Mouse (Mus musculus): ENCODE measurements at regions not wholly inside any gene's neighbourhood (a gene's known extent, or its start where the extent isn't known, plus 50 kb on each side); places are given as distances from the start of the nearest gene placed in this dataset.
A peak's percentile ranks its signal among the peaks of the same experiment; 100 is the strongest.

DNA sequence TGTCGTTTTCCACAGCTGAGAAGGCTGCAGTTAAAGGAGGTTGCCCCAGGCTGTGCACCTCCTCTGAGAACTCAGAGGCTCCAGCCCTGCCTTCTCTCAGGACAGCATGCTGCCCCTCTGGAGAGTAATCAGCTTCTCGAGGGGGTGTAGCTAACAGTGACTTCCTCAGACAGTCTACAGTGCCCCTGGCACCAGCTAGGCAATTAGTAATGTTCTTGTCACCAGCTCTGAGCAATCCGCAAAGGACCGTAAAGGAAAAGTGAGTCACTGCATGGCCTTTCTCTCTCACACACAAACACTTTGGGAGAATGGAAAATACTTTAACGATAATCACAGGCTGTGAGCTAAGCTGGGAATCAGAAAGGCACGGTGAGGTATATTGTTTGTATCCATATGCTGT is 288.8 kb downstream of the Mtx2 start:
- no peaks in the 10 kb centered on the region for H3K9me3 ChIP-seq
- no peak overlapping the region for H3K4me2 ChIP-seq
- ATAC-seq (ENCODE audit: extremely low read depth, insufficient number of reproducible peaks, low FRiP score, low TSS enrichment): no peak

GRCm38 (mm10) chr2:75118348-75118926 is 292.8 kb downstream of the Mtx2 start:
- H3K27ac ChIP-seq (replicated peaks): no peak overlapping the region
- no peaks in the 10 kb centered on the region for H3K9me3 ChIP-seq
- 78% methylated on average over 8 of the region's 8 CpGs for WGBS
- H3K4me3 ChIP-seq: no peak overlapping the region
- no peak for ATAC-seq (ENCODE audit: extremely low read depth, insufficient number of reproducible peaks, low FRiP score, low TSS enrichment)
- no peak overlapping the region for H3K4me2 ChIP-seq
- H3K4me1 ChIP-seq: peaks cover 10% of the 10 kb centered on the region
- H3K36me3 ChIP-seq: no peaks in the 10 kb centered on the region
- no peaks in the 10 kb centered on the region; the same call in 1 of the 2 replicates for H3K27me3 ChIP-seq (replicated peaks)
- H3K9ac ChIP-seq: no peak overlapping the region

More for the DNA sequence above, 288.8 kb downstream of the Mtx2 start:
- H3K4me3 ChIP-seq: no peak overlapping the region
- peaks cover 13% of the 10 kb centered on the region for H3K4me1 ChIP-seq
- H3K36me3 ChIP-seq: no peaks in the 10 kb centered on the region
- WGBS: 38% methylated on average over 6 of the region's 6 CpGs
- no peak overlapping the region for H3K27ac ChIP-seq (replicated peaks)
- no peak overlapping the region for H3K9ac ChIP-seq
- H3K27me3 ChIP-seq (replicated peaks): no peaks in the 10 kb centered on the region

DNA sequence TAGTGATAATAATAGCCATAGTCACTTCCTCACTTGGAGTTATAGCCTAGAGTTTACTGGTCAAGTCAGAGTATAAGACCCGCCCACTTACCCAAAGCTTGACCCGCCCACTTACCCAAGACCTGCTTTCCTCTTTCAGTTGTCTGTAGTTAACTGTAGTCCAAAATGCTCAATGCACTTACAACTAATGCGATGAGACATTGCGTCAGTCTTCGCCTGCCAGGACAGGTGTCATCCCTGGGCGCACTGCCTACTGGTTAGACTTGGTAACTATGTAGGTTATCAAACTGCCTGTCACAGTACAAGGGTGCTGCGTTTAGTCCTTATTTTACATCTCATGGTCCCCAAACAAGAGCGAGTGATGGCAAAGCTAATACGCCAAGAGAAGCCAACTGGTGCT is 294.0 kb downstream of the Mtx2 start:
- ATAC-seq (ENCODE audit: extremely low read depth, insufficient number of reproducible peaks, low FRiP score, low TSS enrichment): no peak
- Histone ChIP-seq H3K4me1 (0 out of 2 replicates have a peak, but pooled peaks cover under 1% of the 10 kb centered on the region), H3K4me3 (no peak overlapping the region), H3K36me3 (no peaks in the 10 kb centered on the region), H3K9ac (no peak overlapping the region), H3K4me2 (no peak overlapping the region), H3K9me3 (no peaks in the 10 kb centered on the region), H3K27me3 (replicated peaks) (no peaks in the 10 kb centered on the region; the same call in 1 of the 2 replicates), H3K27ac (replicated peaks) (no peak overlapping the region)
- 87% methylated on average over 9 of the region's 9 CpGs for WGBS

GRCm38 (mm10) chr2:75133298-75134080 is 307.9 kb downstream of the Mtx2 start:
- H3K4me2 ChIP-seq: no peak overlapping the region
- H3K27ac ChIP-seq (replicated peaks): no peak overlapping the region
- no peak overlapping the region for H3K9ac ChIP-seq
- ATAC-seq (ENCODE audit: extremely low read depth, insufficient number of reproducible peaks, low FRiP score, low TSS enrichment): no peak
- no peak overlapping the region for H3K4me3 ChIP-seq
- peaks cover 8% of the 10 kb centered on the region for H3K4me1 ChIP-seq
- no peaks in the 10 kb centered on the region for H3K36me3 ChIP-seq
- H3K9me3 ChIP-seq: no peaks in the 10 kb centered on the region
- WGBS: 80% methylated on average over 10 of the region's 10 CpGs
- H3K27me3 ChIP-seq (replicated peaks): peaks cover 50% of the 10 kb centered on the region

DNA sequence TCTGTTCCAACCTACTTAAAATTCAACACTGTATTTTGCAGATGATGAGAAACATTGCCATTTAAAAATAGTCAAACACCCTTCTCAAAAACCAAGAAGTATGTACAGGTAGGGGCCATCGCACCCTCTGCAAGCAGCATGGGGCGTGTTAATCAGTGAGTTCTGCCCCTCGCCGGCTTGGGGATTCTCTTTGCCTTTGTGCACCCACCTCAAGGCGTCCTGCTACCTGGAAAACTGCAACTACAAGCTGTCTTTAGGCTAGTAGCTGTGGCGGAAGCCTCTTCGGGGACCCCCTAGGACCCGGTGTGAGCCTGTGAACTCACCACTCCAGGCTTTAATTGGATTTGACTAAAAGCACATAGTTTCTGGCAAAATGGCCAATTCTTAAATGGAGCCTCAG is 311.0 kb downstream of the Mtx2 start:
- Histone ChIP-seq H3K9me3 (no peaks in the 10 kb centered on the region), H3K36me3 (no peaks in the 10 kb centered on the region), H3K4me3 (no peak overlapping the region), H3K9ac (no peak overlapping the region), H3K27me3 (replicated peaks) (peaks cover 78% of the 10 kb centered on the region), H3K27ac (replicated peaks) (no peak overlapping the region), H3K4me1 (peaks cover 10% of the 10 kb centered on the region), H3K4me2 (no peak overlapping the region)
- ATAC-seq (ENCODE audit: extremely low read depth, insufficient number of reproducible peaks, low FRiP score, low TSS enrichment): no peak
- WGBS: 25% methylated on average over 8 of the region's 8 CpGs

DNA sequence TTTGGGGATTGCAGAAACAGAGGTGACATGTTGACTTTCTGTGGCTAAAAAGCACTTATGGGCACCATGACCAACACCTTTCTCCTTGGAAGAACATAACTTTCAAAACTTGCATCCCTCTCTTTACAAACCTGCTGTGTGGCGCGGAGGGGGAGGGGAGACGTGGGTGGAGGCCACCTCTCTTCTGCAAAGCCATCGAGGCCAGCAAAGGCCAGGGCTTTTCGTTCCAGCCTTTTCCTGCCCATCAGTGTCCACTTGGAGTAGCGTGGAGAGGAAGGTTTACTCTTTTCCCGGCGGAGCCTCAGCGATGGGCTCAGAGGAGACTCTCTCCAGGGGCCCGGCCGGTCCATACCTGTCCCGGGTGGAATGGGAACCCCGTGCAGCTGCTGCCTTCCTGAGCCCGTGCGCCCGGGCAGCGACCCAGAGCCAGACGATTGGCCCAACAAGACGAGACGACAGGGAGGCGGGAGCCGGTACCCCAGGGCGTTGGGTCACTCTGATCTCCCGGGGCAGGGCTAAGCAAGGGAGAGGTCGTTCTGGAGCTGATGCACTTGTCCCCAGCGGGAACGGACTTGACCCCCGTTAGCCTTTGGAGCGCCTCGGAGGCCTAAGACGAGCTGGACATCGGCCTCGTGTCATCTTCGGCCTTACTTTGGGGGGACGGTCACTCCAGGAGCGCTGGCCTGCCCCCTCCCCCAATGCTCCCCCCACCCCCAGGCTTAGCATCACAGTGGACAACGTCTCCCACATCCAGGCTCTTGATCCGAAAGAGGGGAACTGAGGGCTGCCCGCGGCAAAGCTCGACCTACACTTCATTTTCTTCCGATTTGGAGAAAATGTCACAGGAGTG is 311.8 kb downstream of the Mtx2 start:
- ATAC-seq (ENCODE audit: extremely low read depth, insufficient number of reproducible peaks, low FRiP score, low TSS enrichment): no peak
- Histone ChIP-seq H3K4me1 (peaks cover 11% of the 10 kb centered on the region), H3K9me3 (no peaks in the 10 kb centered on the region), H3K4me2 (peak overlapping the region; percentile 94), H3K4me3 (peak overlapping the region; percentile 54), H3K27ac (replicated peaks) (no peak overlapping the region), H3K9ac (peak overlapping the region; percentile 65), H3K27me3 (replicated peaks) (peaks cover 78% of the 10 kb centered on the region), H3K36me3 (no peaks in the 10 kb centered on the region)
- WGBS: 2% methylated on average over 42 of the region's 42 CpGs

- Histone ChIP-seq H3K9me3 (no peaks in the 10 kb centered on the region), H3K27me3 (replicated peaks) (peaks cover 86% of the 10 kb centered on the region), H3K4me3 (peak overlapping the region; percentile 54), H3K27ac (replicated peaks) (no peak overlapping the region), H3K4me1 (peaks cover 11% of the 10 kb centered on the region), H3K36me3 (no peaks in the 10 kb centered on the region), H3K9ac (peak overlapping the region; percentile 65), H3K4me2 (peak overlapping the region; percentile 94)
- ATAC-seq (ENCODE audit: extremely low read depth, insufficient number of reproducible peaks, low FRiP score, low TSS enrichment): no peak
- 6% methylated on average over 29 of the region's 29 CpGs for WGBS
Measured at GRCm38 (mm10) chr2:75137983-75138745, 312.6 kb downstream of the Mtx2 start.

GRCm38 (mm10) chr2:75138746-75139060 is 313.1 kb downstream of the Mtx2 start:
- 32% methylated on average over 9 of the region's 9 CpGs for WGBS
- no peaks in the 10 kb centered on the region for H3K9me3 ChIP-seq
- H3K9ac ChIP-seq: no peak overlapping the region
- no peak overlapping the region for H3K4me3 ChIP-seq
- no peak overlapping the region for H3K27ac ChIP-seq (replicated peaks)
- no peaks in the 10 kb centered on the region for H3K36me3 ChIP-seq
- ATAC-seq (ENCODE audit: extremely low read depth, insufficient number of reproducible peaks, low FRiP score, low TSS enrichment): no peak
- no peak overlapping the region for H3K4me2 ChIP-seq
- peaks cover 86% of the 10 kb centered on the region for H3K27me3 ChIP-seq (replicated peaks)
- peaks cover 11% of the 10 kb centered on the region for H3K4me1 ChIP-seq

- Histone ChIP-seq H3K9me3 (no peaks in the 10 kb centered on the region), H3K27ac (replicated peaks) (no peak overlapping the region), H3K9ac (no peak overlapping the region), H3K27me3 (replicated peaks) (peaks cover 86% of the 10 kb centered on the region), H3K4me1 (peaks cover 11% of the 10 kb centered on the region), H3K36me3 (no peaks in the 10 kb centered on the region), H3K4me2 (no peak overlapping the region), H3K4me3 (no peak overlapping the region)
- 64% methylated on average over 2 of the region's 2 CpGs for WGBS
- no peak for ATAC-seq (ENCODE audit: extremely low read depth, insufficient number of reproducible peaks, low FRiP score, low TSS enrichment)
Measured at GRCm38 (mm10) chr2:75139544-75139943, 313.9 kb downstream of the Mtx2 start.

DNA sequence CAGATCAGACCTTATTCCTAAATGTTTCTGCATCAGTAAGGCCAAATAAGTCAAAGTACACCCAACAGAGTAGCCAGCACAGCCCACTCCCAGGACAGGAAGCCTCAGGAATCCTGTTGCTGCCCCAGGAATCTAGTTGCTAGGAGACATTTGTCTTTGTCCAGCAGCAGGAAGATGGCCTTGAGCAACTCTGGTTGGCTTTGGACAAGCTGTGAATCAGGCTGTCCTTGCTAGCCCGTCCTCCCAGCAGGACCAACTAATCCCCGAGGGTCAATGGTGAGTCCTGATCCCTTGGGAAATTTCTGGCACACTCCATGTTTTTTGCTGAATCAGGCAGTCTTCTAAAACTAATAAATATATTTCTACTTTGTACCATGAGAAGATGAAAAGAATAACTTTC is 317.1 kb downstream of the Mtx2 start:
- no peak for ATAC-seq (ENCODE audit: extremely low read depth, insufficient number of reproducible peaks, low FRiP score, low TSS enrichment)
- H3K4me3 ChIP-seq: no peak overlapping the region
- H3K36me3 ChIP-seq: no peaks in the 10 kb centered on the region
- no peaks in the 10 kb centered on the region for H3K9me3 ChIP-seq
- no peak overlapping the region for H3K27ac ChIP-seq (replicated peaks)
- 22% methylated on average over 2 of the region's 2 CpGs for WGBS
- peaks cover 4% of the 10 kb centered on the region for H3K4me1 ChIP-seq
- no peak overlapping the region for H3K4me2 ChIP-seq
- peaks cover 84% of the 10 kb centered on the region for H3K27me3 ChIP-seq (replicated peaks)
- no peak overlapping the region for H3K9ac ChIP-seq

DNA sequence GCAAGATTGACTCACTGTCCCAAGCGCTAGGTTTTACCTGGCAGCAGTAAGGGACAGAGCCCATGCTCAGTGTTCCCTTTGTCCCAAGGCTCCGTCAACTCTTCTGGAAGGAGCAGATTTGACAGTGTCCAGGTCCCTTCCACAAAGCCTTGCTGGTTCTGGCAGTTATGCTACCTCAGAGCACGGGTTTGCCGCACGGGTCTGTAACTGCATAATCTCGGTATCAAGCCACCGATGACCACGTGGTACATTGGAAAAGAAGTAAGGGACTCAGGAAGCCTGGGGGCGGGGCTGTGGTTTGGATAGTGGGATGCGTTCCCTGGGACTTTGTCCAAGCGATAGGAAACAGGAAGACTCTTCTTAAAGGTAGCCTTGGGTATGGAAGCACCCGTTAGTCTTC is 319.3 kb downstream of the Mtx2 start:
- Histone ChIP-seq H3K9me3 (no peaks in the 10 kb centered on the region), H3K36me3 (no peaks in the 10 kb centered on the region), H3K27ac (replicated peaks) (no peak overlapping the region), H3K27me3 (replicated peaks) (peaks cover 70% of the 10 kb centered on the region), H3K4me3 (no peak overlapping the region), H3K4me2 (no peak overlapping the region), H3K4me1 (peaks cover 3% of the 10 kb centered on the region; the same call in 1 of the 2 replicates), H3K9ac (no peak overlapping the region)
- ATAC-seq (ENCODE audit: extremely low read depth, insufficient number of reproducible peaks, low FRiP score, low TSS enrichment): no peak
- WGBS: 62% methylated on average over 12 of the region's 12 CpGs
